Mouse (Mus musculus) T-cell, adult 2 months (primary cell): ENCODE measurements around the gene Ush1g.

ENCODE experiments used
- DNase-seq: peaks from one replicate; pipeline ENCODE4 v3.0.0; 2022; ENCODE audit warnings: low spot score

The Ush1g gene

DNA sequence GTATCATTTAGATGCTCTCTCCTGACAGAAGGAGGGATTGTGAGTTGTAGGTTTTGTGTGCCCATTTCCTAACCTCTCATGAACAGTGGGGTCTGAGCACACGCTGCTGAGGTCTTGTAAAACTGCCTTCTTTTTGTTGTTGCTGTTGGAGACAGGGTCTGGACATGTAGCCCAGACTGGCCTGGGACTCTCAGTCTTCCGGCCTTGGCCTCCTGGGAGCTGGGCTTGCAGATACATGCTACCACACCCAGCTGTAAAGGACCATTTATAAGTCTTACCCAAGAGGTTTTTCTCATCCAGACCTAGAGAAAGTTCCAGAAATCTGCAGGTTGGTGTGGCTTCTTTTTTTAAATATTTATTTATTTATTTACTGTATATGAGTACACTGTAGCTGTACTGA, 33.5 kb downstream of the Ush1g start:
- DNase-seq = no peak

DNA sequence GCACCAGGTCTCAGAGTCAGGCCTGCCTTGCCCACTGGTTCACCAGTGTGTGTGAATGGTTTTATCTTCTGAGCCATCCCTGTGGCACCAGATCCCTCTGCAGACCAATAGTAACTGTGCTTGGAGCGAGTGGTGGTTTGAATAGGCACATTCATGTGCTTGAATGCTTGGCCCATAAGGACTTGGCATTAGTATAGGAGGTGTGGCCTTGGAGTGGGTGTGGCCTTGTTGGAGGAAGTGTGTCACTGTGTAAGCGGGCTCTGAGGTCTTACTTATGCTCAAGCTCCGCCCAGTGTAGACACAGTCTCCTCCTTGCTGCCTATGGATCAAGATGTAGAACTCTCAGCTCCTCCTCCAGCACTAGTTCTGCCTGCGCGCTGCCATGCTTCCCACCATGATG, 34.5 kb downstream of the Ush1g start:
- DNase-seq = no peak

- no peak for DNase-seq
Observed at GRCm38 (mm10) chr11:115286201-115286993, 35.4 kb downstream of the Ush1g start.

GRCm38 (mm10) chr11:115285282-115285681, 36.6 kb downstream of the Ush1g start:
- no peak for DNase-seq

DNA sequence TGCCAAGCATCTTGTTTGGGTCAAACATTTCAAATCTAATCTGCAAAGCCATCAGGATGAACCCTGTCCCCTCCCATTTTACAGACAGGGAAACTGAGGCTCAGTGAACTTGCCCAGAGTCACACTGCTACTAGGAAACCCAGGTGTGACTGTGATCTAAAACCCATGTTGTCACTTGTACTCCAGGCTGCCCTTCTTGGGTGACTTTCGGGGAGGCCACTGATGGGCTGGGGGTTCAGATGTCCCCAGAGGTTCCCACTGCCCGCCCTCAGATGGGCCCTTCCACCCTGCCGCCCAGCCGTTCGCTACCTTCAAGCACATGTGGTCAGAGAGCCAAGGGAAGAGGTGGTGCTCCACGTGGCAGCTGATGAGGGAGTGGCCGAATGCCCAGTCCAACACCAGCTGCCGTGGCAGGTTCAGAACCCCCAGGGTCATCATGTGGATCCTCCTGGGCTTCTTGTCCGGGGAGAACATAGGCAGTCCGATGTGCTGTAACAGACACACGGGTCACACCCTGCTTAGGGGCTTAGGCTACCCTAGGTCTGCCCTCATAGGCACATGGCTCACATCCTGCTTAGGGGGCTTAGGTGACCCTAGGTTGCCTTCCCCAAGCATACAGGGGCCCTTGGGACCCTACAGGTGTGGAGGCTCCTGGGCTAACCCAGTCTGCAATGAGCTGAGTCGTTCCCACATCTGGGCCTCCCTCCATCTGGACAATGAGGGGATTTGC, 37.8 kb downstream of the Ush1g start:
- DNase-seq = no peak

DNA sequence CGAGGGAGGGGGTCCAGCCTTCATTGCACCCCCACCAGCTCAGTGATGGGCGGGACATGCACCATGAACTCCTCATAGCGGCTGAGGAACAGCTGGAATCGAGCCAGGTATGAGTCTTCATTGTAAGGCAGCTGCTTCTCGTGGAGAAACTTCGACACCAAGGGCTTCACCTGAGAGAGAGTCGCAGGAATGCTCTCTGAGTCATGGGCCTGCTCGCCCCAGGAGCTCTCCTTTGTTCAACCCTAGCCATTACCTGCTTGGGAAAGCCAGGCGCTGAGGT, 38.4 kb downstream of the Ush1g start:
- DNase-seq = no peak

GRCm38 (mm10) chr11:115282723-115283485, 38.9 kb downstream of the Ush1g start:
- no peak for DNase-seq

- DNase-seq = no peak
Observed at GRCm38 (mm10) chr11:115282295-115282694, 39.5 kb downstream of the Ush1g start.

DNA sequence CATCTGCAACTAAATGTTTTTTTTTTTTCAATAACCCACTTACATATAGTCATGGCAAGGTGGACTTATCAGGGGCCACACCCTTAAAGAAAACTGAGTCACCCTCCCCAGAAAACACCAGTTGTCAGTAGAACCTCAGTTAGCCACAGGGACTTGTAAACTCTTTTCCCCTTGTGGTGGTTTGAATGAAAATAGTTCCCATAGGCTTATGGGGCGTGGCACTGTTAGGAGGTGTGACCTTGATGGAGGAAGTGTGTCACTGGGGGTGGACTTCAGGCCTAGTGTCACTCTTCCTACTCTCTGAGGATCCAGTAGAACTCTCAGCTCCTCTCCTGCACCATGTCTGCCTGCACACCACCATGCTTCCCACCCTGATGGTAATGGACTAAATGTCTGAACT, 42.1 kb downstream of the Ush1g start:
- DNase-seq = no peak

GRCm38 (mm10) chr11:115278176-115278575, 43.7 kb downstream of the Ush1g start:
- no peak for DNase-seq

DNA sequence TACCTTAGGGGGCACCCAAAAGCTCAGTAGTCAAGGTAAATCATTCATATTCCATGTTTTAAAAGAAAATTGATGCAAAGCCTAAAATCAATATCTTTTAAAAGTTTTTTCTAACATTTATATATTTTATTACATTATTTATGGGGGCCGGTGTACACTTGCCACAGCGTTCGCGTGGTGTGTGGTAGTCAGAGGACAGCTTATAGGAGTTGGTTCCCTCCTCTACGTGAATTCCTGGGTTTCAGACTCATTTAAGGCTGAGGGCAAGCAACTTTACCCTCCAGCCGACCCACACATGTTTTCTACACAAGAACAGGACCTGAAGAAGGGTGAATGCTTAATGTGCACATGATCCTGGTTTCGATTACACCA, 44.3 kb downstream of the Ush1g start:
- no peak for DNase-seq

DNA sequence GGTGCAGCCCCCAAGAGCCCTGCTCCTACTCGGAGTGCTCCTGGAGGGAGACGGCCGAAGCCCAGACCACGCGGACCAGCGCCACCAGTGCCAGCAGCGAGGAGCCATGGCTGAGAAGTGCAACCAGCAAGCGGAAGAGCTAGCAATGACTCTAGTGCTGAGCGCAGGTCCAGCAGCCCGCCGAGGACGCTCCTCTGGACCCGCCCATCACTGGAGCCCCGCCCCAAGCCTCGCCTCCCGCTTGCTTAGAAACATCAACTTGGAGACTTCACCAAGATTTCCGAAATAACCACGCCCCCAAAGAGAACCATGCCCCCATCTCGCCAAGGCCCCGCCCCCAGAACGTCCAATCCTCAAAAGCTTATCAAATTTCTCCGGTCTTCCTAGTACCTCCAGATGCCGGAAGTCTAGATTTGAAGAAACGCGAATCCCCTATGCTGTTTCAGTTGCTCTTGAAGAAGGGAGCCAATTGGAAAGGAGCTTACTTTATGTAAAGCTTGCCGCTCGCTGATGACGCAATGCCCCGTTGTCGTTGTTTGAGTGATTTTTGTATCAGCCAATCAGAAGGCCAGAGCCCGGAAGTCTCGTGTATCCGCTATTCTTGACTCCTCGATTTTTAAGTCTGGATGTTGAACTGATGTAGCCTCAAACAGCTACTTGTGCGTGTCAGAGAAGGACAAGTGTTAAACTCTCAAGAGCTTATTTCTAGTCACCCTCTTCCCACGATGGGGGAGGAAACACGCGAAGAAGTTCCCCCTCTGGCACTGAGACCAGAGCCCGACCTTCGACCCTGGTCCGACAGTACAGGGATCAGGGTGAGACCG, 44.8 kb downstream of the Ush1g start, which contains the start of gene Fdxr:
Gene Fdxr, minus strand, starts transcription at position 271 of the 824 bp plus-strand sequence.
- peak; percentile 99 for DNase-seq

DNA sequence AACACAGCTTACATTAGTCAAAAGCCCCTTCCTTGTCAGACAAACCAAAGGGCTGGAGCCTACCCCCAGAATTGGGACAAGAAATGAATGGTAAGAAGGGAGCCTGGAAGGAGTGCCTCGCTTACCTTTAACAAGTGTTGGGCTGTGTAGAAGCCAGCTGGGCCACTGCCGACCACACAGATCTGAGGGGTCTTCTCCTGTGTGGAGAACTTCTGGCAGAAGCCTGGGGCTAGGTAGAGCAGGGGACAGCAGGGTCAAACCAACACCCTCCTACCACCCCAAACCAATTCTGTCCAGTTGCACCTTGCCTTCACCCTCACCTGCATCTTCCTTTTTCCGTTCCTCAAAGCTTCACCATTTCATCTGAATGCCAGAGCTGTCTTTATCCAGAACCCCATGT, 45.9 kb downstream of the Ush1g start:
- no peak for DNase-seq

GRCm38 (mm10) chr11:115275509-115275908, 46.3 kb downstream of the Ush1g start:
- DNase-seq = no peak

DNA sequence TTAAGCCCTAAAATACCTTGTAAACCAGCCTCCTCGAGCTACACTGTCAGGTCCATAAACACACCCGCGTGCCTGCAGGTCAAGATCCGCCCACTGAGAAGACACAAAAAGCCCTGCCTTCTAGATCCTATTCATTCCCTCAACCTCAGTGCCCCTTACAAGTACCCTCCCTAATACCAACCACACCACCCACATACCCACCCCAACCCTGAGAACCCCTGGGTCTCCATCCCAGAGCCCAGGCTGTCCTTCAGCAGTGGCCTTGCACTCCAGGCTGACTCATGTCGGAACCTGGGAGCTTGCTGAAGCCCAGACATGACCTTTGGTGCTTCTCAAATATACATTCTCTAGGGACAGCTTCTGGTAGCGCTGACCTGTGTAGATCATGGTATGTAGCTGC, 47.1 kb downstream of the Ush1g start:
- DNase-seq = no peak

- no peak for DNase-seq
Observed at GRCm38 (mm10) chr11:115274178-115274577, 47.7 kb downstream of the Ush1g start.

GRCm38 (mm10) chr11:115273735-115274134, 48.1 kb downstream of the Ush1g start:
- no peak for DNase-seq

DNA sequence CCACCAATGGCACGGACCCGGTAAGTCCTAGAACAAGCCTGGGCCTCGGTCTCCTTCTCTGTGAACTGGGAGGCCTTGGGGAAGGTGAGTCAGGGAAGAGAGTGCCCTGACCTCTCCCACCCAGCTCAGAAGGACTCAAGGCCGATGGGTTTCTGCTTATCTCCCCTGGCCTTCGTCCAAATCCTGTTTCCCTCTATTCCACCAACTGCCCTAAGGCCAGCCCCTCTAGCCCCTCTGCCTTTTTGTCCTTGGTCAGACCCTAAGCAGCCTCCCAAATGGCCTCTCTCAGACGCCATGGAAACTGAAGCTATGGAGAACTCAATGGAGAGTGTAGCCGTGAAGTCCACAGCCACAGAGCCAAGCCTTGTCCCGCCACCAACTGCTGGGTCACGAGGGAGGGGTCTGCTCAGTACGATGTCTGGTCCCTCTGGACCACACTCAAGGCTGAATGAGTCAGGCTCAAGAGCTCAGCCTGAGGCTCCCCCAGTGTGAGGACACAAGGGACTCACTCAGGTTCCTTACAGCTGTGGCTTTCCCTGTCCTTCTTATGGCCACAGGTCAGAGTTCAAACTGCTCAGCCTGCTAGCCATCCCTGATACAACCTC, 48.8 kb downstream of the Ush1g start:
- no peak for DNase-seq

DNA sequence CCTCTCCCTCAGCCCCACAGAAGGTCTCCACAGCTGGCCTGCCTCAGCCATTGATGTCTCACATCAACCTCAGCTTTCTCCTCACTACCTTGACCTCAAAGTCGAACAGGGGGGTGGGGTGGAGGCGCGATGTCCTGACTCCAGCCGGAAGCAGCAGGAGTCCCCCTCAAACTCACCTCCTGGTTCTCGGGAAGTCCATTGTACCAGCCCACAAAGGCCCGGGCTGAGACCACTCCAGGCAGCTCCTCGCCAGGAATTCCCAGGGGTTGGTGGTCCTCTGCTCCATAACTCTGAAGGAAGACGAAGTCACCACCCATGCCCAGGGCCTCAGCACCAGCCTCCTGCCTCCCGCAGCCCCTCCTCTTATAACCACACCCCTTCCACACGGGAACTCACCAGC, 50.4 kb downstream of the Ush1g start:
- no peak for DNase-seq

DNA sequence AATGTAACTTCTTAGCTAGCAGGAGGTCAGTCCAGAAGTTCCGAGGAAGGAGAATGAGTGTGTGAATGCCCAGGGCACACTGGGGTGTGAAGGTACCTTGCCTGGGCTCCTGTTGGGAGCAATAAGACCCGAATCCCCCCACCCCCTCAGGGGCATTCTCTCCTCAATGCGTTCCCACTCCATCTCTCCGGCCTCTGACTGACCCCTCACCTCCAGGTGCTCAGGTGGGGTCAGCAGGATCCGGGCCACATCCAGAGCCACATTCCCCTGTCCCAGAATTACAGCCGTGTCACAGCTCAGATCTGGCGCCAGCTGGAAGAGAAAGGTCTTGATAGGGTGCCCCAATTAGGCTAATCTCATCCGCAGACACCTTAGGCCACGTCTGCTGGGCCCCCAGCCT, 50.8 kb downstream of the Ush1g start:
- DNase-seq = no peak

DNA sequence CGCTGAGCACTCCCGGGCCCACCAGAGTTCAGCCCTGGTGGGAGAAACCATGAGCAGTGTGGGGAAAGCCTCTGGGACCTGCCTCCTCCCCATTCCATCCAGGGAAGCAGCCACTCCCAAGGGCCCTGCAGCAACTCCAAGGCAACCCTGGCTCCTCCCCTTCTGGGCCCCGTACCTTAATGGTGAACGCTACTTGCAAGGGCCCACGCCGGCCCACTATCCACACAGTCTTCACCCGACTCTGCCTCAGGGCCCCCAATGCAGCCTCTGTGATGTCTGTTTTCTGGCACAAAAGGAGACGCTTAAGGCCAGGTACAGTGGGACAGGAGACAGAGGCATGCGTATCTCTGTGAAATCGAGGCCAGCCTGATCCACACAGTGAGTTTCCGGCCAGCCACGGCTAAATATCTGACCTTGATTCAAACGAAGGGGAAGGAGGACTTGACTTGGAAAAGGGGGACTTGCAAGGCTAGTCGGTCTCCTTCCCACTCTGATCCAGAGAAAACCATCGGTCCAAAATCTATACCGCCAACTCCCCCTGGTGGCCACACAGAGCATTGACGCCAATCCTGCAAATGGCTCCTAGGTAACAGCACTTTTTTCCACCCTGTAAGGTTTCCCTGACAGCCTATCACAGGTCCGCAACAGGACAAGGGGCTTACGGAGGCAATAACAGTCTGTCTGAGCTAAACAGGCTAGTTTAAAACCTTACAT, 51.5 kb downstream of the Ush1g start:
- DNase-seq = peak; percentile 37
